Mouse (Mus musculus) left cerebral cortex, adult 8-10 months (tissue): ENCODE measurements at regions not wholly inside any gene's neighbourhood (a gene's known extent, or its start where the extent isn't known, plus 50 kb on each side); places are given as distances from the start of the nearest gene placed in this dataset.

Source experiments
- DNase-seq, 2 experiments: peaks; one replicate each; pipeline ENCODE4 v3.0.0; 2022; ENCODE audit warnings: low spot score in 2 of 2

DNA sequence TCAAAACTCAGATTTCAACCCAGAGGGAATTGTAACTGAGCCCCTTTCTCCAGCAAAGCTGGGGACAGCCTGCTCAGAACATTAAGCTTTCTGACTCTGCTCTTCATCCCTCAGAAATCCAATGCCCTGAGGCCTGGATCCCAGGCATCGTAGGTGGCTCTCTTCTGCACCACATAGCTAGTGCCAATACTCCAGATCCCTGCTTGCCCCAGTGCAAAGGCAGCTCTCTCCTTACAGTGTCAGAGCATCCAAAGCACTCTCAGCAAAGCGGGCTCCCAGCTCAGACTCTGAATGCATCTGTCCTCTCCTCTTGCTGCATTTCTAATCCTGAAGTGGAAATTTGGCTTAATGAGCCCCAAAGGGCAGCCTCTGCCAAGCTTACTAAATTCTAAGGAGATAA is 59.4 kb upstream of the Ddit4l start:
- DNase-seq, result no peak

DNA sequence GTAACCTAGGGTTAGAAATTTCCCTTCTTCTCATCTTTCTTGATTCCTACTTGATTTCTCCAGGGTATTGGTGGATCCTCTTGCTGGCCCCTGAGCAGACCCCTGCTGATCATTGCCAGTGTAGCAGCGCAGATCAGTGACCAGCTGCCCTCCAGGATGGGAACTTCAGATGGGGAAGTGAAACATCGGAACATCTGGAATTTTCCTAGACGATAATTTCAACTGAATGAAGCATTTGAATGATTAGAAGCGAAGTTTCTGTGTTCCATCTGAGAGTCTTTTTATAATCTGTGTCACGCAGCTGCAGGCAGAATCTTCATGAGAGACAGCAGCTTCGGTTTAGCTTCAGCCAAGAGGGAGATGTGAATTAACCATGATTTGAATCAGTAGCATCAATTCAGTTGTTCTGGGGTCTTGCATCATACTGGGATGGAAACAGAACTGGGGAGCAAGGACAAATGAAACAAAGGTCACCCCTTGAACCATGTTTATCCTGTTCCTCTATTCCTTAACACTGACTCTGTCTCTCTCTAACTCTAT is 57.8 kb upstream of the Ddit4l start:
- DNase-seq, result no peak

DNA sequence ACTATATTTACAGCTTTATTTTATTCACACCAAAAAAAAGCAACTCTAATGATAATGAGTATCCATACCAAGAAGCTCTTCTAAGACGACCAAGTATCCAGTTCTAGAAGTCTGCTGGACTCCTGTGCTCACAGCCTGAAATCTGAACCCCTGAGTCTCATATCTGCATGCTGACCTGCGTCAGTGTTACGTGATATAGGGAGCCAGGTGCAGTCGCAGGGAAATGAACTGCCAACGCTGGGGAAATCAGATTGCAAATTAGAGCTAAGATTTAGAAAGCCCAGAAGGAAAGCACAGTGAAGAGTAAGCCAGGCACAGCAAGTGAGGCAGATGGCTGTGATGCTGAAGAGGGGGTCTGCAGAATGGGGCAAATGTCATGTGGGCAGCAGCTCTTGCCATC is 57.1 kb upstream of the Ddit4l start:
- peak in 1 of 2 experiments; percentile 32 for DNase-seq

DNA sequence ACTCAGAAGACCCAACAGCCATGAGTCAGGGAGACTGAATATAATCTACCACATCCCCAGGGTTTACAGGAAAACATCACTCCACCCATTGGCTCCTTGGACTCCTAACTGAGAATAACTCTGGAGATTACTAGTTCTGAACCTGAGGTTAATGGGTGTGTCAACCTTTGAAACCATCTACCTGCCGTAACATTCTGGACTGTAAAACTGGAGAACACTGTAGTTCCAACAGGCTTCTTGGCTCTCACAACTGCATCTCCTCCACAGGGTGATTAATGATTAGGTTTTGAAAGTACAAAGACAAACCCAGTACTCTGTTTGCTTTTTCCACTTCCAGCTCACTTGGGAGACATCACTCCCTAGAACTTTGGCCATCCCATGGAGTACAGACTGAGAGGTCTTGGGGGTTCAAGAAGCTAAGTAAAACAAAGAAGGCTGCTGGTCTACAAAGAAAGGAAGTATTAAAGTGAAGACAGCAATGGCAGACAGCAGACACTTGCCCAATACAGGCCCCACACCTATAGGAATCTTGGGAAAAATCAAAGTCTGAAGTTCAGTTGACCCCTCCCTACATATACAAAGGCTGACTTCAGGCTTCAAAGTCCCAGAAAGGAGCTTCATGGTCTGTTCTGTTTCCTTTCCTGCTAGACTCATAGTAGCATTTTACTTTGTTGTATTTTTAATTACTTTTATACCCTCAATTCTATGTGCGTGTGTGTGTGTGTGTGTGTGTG is 52.7 kb upstream of the Ddit4l start:
- no peak for DNase-seq
